Mouse (Mus musculus): ENCODE results near the gene Omt2b.
"Not testable (repeated sequence)": the region's sequence is repeated elsewhere in the genome, so short reads cannot be mapped to it uniquely, and the experiment has no call there.

Omt2b gene

DNA sequence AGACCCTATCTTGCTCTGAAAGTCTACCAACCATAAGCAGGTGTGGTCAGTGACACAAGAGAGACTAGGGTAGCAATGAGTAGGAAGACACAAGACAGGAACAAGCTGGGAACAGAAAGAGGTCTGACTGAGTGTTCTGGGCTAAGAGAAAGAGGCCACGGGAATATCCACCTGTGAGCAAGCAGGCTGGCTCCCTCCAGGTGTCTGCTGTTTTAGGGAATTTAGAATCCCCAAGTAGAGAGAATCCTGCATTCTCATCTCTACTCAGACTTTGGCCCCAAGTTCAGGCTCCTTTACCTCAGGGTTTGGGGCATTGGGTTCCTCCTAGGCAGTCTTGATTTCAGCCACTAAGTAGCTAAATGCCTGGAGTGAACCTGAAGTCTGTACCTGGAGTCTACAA, at the start of gene Omt2b:
TSS of gene Omt2b (plus strand) at position 301 of the 400 bp plus-strand sequence.
- DNase-seq = not testable (repeated sequence)

DNA sequence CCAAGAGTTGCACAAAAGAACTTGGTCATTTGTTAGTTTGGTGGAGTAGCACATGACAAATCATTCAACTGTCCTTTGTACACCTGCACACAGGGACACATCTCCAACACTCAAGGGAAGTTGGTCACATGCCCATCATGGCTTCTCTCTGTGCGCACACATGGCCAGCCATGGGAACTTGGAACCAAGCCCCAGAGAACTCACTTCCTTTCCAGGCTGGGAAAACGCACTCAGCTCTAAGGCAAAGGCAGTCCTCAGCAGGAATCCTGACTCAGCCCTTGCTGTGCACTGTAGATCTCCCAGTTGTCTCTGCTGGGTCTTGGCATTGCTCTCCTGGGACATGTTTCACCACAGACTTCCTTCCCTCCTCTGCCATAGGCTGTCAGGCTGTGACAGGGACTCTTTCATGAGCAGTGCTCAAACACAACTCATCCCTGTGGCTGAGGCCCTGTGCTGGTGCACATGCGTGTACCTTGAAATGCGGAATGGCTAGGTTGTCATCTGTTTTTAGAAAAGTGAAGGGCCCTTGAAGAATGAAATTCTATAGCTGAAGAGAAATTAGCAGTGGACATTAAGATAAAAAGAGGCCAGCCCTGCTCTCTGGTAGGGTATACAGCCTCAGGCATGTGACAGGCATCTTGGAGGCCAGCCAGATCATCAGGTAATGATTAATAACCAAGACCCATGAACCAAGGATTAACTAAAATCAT, 45.2 kb upstream of the Omt2b start:
- peak; percentile 70 to 82 for DNase-seq

DNA sequence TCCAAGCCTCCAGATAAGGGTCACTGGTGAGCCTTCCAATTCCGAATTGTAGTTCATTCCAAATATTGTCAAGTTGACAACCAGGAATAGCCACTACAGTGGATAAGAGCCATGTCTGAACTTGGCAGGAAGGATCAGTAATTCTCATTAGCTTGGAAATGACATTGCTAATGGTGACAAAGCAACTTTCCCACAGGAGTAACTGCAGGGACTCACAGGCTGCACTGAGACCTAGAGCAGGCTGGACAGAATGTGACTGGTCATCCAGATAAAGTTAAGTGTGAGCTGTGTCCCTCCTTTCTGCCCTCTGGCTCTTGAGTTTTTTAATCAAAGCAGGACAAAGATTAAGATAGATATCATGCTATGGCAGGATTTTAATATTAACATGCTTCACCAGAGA, 38.3 kb upstream of the Omt2b start:
- not testable (repeated sequence) for DNase-seq

DNA sequence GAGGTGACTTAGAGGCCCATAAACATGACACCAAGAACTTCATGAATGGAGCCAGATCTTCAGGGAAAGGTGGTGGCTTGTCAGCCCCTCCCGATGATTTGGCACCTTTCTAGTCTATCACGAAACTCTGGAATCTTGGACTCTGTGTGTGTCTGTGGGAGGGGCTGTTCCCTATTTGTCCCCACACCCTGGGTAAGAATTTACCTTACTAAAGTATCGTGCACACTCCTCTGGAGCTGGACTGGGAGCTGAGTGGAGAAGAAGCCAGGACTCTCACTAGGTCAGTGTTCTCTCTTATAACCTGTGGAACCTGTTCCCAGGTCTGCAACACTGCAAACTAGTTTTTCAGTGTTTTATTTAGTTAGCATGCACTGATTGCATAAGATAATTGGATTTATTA, 37.7 kb upstream of the Omt2b start, which contains the start of gene Gm10639:
TSS of gene Gm10639 (plus strand) at position 201 of the 400 bp plus-strand sequence.
- DNase-seq = not testable (repeated sequence)

DNA sequence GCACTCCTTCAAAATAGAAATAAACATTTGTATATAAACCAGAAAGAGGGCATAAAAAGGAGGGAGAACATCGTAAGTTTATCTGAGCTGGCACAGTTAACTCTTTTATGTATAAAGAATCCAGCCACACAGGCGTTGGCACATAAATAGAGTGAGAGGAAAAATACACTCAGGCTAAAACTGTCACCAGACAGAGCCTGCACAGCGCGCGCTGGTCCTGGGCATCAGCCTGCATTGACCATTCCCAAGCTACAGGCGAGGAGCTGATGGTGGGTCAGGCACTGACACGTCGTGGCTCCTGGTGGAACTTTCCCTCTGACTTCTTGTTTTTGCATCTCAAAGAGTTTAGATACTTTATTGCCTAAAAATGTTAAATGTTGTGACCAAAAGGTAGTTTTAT, 34.9 kb upstream of the Omt2b start:
- DNase-seq = not testable (repeated sequence)

DNA sequence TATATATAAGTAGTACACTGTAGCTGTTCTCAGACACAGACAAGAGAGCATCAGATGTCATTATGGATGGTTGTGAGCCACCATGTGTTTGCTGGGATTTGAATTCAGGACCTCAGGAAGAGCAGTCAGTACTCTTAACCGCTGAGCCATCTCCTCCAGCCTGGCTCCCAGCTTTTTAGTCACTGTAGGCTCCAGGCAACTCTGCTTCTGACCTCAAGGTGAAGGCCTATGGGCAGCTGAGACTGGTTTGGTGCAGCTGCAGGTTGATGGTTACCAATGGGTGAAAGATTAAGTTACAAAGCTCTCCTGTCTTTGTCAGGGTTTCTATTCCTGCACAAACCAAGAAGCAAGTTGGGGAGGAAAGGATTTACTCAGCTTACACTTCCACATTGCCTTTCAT, 33.7 kb upstream of the Omt2b start:
- peak; percentile 4 to 62 for DNase-seq

DNA sequence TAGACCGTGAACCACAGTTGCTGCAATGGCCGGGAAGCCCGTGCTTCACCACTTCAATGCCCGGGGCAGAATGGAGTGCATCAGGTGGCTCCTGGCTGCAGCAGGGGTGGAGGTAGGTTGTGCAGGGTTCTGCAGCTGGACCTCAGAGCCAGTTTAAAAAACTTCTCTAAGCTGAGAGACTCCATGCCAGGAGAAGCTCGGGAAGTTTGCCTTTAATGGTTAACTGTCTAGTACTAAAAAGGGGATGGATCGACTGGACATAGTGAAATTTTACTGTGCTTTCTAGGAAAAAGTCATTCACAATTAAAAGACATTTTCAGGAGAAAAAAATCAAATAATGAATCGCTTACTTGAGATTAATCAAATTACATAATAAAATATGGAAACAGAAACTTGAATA, 32.6 kb upstream of the Omt2b start:
- DNase-seq = peak in 1 of 2 experiments; percentile 4

DNA sequence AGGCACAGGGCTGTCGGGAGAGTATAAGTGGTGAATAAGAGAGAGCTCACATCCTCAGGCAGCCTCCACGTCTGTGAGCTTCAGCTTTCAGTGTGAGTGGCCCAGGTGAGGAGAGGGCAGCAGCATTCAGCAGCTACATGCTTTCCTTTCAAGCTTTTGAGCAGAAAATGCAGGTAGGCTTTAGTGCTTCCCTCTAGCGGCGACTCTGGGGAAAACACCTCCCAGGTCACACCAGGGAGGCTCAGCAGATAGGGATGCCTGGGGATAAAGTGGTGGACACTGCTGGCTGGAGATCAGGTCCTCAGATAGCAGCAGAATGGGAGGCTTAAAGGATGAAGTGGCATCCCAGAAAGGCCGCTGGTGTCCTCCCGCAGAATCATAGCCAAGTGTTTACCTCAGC, 31.3 kb upstream of the Omt2b start:
- peak; percentile 49 to 64 for DNase-seq

DNA sequence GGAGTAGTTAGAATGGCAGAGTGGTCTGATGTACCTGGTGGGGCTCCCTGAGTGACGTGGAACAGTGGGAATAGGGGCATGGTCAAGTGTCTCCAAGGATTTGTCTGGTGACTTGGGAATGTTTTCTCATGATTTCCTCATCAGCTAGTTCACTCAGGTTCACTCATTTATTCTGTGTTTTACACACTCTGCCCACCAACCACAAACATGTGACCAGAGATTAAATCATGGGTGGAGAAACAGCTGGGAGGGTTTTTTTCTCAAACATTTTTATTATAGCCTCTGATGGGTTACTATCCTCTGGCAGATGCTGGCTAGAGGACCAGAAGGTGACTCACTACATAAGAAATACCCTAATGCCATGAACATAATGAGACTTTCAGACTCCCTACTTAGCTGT, 29.2 kb upstream of the Omt2b start:
- no peak for DNase-seq

DNA sequence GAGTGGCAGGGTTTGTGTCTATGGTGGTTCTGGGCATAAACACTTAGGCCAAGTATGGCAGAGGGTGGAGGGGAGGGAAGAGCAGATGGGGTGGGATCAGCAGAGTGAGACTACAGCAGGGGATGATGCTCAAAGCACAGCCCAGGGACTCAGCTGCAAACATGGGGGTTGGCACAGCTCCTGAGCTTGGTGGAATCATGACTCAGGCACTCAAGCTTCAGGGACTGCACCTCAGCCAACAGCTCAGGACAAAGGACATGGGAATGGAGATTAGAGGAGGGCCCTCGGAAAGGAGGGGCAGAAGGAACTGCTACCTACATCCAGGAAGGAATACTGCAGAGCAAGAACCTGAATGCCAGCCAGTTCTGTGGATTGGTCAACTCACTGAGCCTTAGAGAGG, 28.2 kb upstream of the Omt2b start:
- DNase-seq = not testable (repeated sequence)

DNA sequence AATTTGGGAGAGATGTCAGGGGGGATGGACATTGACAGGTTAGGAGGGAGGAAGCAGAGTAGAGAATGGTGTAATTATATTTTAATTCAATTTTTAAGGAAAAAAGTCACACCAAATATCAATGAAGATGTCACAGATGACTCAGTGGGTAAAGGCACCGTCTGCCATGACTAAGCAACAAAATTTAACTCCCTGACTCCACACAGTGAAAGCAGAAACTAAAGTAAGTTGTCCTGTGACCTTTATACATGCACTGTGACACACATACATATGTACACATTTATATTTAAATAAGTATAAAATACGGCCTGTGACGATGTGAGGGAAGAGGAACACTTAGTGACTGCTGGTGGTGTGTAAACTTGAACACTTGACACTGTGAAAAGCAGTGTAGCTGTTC, 19.3 kb upstream of the Omt2b start:
- DNase-seq = not testable (repeated sequence)

DNA sequence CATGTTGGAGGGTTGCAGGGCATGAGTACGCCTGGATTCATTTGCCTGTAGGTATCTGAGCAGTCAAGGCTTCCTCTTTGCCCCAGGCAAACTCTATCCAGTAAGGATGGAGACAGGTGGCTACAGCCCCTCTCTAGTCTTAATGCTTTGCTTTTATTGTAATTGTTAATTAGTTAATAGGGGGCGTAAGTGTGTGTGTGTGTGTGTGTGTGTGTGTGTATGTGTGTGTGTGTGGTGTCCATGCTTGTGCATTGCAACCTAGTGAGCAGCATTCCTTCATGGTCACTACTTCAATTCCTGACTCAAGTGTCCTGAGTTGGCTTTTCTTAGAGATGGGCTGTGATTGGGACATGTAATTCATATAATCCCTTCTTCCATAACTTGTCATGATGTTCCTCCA, 12.7 kb upstream of the Omt2b start, which contains the start of gene Omt2a:
TSS of gene Omt2a (minus strand) at position 101 of the 400 bp plus-strand sequence.
- no peak for DNase-seq

DNA sequence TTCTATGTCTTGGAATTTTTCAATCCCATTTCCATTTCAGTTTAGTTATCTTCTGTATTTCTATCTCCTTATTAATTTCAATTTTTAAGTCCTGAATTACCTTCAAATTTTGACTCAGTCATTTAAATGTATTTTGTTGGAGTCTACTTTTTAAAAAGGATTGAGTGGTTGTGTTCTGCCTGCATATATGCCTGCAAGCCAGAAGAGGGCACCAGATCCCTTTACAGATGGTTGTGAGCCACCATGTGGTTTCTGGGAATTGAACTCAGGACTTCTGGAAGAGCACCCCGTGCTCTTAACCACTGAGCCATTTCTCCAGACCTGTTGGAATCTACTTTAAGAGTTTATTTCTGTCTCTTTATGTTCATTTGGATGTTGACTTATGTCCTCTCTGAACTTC, 7.9 kb upstream of the Omt2b start:
- DNase-seq = no peak

DNA sequence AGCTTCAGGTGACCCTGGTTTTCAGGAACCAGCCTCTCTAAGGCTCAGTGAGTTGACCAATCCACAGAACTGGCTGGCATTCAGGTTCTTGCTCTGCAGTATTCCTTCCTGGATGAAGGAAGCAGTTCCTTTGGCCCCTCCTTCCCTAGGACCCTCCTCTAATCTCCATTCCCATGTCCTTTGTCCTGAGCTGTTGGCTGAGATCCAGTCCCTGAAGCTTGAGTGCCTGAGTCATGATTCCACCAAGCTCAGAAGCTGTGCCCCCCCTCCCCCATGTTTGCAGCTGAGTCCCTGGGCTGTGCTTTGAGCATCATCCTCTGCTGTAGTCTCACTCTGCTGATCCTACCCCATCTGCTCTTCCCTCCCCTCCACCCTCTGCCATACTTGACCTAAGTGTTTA, 9.7 kb downstream of the Omt2b start:
- peak in 1 of 2 experiments; percentile 21 for DNase-seq

DNA sequence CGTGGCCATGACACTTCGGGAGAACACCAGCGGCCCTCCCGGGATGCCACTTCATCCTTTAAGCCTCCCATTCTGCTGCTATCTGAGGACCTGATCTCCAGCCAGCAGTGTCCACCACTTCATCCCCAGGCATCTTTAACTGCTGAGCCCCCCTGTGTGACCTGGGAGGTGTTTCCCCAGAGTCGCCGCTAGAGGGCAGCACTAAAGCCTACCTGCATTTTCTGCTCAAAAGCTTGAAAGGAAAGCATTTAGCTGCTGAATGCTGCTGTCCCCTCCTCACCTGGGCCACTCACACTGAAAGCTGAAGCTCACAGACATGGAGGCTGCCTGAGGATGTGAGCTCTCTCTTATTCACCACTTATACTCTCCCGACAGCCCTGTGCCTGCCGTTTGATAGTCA, 12.9 kb downstream of the Omt2b start:
- peak; percentile 39 to 50 for DNase-seq

DNA sequence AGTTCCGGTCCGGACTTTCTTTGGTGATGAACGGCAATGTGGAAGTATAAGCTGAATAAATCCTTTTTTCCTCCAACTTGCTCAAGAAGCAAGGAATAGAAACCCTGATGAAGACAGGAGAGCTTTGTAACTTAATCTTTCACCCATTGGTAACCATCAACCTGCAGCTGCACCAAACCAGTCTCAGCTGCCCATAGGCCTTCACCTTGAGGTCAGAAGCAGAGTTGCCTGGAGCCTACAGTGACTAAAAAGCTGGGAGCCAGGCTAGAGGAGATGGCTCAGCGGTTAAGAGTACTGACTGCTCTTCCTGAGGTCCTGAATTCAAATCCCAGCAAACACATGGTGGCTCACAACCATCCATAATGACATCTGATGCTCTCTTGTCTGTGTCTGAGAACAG, 15.1 kb downstream of the Omt2b start:
- DNase-seq = peak in 1 of 2 experiments; percentile 41

DNA sequence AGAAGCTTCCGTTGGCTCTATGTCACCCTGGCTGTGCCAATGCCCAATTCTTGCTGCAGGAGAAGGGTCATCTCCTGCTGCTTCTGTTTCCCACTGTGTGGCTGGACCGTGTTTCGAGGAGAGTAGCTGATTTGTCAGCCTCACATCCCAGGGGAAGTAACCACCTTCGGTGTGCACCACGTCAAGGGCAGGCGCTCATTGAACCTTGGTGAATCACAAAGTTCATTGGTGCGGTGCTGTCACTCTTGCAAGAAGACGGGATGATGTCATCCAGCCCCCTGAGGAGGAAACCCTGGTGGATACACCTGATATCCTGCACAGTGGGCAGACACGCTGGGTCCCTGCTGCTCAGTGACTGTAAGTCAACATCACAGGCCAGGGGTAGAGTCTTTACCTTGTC, 15.7 kb downstream of the Omt2b start:
- peak; percentile 28 to 71 for DNase-seq

DNA sequence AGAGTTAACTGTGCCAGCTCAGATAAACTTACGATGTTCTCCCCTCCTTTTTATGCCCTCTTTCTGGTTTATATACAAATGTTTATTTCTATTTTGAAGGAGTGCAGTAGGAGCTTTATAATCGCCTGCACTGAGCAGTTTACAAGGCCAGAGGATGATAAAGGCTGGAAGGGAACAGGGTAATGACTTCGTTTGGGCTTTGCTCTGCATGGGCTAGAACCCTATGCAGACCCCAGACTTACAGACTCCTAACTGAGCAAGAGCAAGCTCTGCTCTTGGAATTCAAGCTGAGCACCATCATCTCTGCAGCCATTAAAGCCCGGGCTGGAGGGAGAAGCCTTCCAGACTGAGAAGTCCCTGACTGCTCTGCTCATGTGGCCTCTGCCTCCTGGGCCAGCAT, 17.8 kb downstream of the Omt2b start:
- not testable (repeated sequence) for DNase-seq

DNA sequence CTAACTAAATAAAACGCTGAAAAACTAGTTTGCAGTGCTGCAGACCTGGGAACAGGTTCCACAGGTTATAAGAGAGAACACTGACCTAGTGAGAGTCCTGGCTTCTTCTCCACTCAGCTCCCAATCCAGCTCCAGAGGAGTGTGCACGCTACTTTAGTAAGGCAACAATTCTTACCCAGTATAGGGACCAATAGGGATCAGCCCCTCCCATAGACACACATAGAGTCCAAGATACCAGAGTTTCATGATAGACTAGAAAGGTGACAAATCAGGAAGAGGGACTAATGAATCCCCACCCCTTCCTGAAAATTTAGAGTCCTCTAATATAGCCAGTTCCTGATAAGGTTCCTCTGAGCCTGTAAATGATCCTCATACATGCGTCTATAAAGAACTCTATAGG, 19.6 kb downstream of the Omt2b start:
- peak; percentile 29 to 46 for DNase-seq

DNA sequence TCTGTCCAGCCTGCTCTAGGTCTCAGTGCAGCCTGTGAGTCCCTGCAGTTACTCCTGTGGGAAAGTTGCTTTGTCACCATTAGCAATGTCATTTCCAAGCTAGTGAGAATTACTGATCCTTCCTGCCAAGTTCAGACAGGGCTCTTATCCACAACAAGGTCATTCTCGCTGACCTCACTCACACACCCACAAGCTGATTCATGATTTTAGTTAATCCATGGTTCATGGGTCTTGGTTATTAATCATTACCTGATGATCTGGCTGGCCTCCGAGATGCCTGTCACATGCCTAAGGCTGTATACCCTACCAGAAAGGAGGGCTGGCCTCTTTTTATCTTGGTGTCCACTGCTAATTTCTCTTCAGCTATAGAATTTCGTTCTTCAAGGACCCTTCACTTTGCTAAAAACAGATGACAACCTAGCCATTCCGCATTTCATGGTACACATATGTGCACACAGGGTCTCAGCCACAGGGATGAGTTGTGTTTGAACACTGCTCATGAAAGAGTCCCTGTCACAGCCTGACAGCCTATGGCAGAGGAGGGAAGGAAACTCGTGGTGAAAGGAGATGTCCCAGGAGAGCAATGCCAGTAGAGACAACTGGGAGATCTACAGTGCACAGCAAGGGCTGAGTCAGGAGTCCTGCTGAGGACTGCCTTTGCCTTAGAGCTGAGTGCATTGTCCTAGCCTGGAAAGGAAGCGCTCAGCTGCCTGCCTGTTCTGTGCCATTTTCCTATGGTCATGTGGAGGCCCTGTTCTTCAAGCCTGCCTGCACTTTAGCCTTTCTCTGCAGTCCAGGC, 21.0 kb downstream of the Omt2b start:
- DNase-seq = peak; percentile 81 to 89

DNA sequence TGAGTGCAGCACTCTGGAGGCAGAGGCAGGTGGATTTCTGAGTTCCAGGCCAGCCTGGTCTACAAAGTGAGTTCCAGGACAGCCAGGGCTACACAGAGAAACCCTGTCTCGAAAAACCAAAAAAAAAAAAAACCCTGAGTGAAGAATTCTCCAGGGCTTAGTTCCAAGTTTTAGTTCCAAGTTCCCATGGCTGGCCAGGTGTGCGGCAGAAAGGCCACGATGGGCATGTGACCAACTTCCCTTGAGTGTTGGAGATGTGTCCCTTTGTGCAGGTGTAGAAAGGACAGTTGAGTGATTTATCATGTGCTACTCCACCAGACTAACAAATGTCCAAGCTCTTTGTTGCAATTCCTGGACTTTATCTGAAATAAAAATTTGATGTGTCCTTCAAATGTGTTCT, 21.8 kb downstream of the Omt2b start:
- peak; percentile 60 to 62 for DNase-seq

DNA sequence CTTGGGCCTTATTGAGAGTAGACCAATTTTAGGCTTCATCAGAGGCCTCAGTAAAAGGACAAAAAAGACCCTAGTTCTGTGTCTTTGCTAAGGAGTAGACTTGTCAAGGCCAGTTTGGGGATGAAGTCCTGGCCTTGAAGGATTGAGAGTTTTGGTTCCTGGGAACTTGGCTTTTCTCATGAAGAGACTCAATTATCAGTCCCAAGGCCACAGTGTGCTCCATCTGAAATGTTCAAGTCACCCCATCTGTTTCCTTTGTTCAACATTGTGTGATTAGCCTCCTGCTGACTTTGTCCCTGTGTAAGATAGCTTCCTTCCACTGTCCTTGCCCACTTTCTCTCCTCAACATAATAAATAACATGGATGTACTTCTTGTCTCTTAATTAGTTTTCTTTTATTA, 22.6 kb downstream of the Omt2b start:
- DNase-seq = not testable (repeated sequence)

DNA sequence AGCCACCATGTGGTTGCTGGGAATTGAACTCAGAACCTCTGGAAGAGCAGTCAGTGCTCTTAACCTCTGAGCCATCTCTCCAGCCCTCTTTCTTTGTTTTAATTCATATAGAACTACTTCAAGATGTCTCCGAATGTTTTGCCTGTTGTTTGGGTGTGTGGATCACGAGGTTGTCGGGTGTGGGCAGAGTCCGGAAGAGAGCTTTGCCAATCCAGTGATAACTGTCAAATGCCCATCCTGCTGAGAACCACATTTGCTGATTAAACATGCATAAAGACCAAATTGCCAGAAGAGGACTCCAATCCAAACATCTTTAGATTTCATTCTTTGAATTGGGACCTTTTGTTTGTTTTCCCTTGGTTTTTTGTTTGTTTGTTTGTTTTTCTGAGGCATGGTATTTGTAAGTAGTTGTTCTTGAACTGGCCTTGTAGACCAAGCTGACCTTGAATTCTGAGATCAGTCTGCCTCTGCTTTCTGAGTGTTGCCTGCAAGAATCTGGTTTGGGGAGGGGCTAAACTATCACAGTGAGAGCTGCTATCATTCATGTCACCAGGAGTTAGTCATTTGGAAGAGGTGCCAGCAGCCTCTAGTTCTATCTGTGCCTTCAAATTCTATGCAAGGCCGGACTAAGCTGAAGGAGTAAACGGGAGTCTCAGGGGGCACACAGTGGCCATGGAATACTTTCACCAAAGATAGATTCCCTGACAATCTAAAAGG, 24.3 kb downstream of the Omt2b start:
- no peak for DNase-seq

Measured in kidney, postnatal 25 days (tissue).